Mouse (Mus musculus): ENCODE measurements around the gene Gm10801. TPM values are rescaled to one million over a fixed set of nuclear protein-coding genes. Genes with fewer than 3 reads are reported as not detected.
"Not testable (repeated sequence)": the region's sequence is repeated elsewhere in the genome, so short reads cannot be mapped to it uniquely, and the experiment has no call there.

The Gm10801 gene
- not detected in 2 replicates for polyA plus RNA-seq (2015; fragmentation: Nextera tagmentation; extraction: Ambion mirVana)

GRCm38 (mm10) chr2:98661937-98662336 is at the start of gene Gm10801:
Gm10801 (plus strand) TSS chr2:98662237.
- H3K36me3 ChIP-seq; H3K4me2 ChIP-seq (replicated peaks); H3K4me1 ChIP-seq; ATAC-seq (ENCODE audit: low FRiP score, low read depth); H3K27ac ChIP-seq; H3K9me3 ChIP-seq; H3K4me3 ChIP-seq; H3K27me3 ChIP-seq; H3K9ac ChIP-seq: not testable (repeated sequence)
- WGBS: 79% methylated on average over 4 of the region's 5 CpGs

GRCm38 (mm10) chr2:98667201-98667600 is 5.2 kb downstream of the Gm10801 start, which contains the start of gene Gm10800:
Gm10800 (minus strand) TSS chr2:98667301.
- H3K9me3 ChIP-seq; H3K36me3 ChIP-seq; H3K27me3 ChIP-seq; H3K4me1 ChIP-seq; H3K27ac ChIP-seq; H3K4me3 ChIP-seq; H3K9ac ChIP-seq; ATAC-seq (ENCODE audit: low FRiP score, low read depth); H3K4me2 ChIP-seq (replicated peaks): not testable (repeated sequence)
- 83% methylated on average over 4 of the region's 4 CpGs for WGBS

- H3K4me1 ChIP-seq: no peaks in the 10 kb centered on the region
- no peak overlapping the region for H3K4me2 ChIP-seq (replicated peaks)
- ATAC-seq (ENCODE audit: low FRiP score, low read depth): no peak
- no peak overlapping the region for H3K27ac ChIP-seq
- no peaks in the 10 kb centered on the region for H3K9me3 ChIP-seq
- no peaks in the 10 kb centered on the region for H3K27me3 ChIP-seq
- H3K36me3 ChIP-seq: no peaks in the 10 kb centered on the region
- H3K9ac ChIP-seq: no peak overlapping the region
- H3K4me3 ChIP-seq: no peak overlapping the region
- 97% methylated on average over 1 of the region's 1 CpGs for WGBS
Measured at GRCm38 (mm10) chr2:98697533-98697932, 35.5 kb downstream of the Gm10801 start.

Other genes with a start within 250 kb of the Gm10801 start
- gene Gm10800, start 5.1 kb downstream of the Gm10801 start, polyA plus RNA-seq (2015; fragmentation: Nextera tagmentation; extraction: Ambion mirVana): 0.47 and 0.60 TPM in 2 replicates

Measured in limb, embryonic 13.5 days (tissue).